Mouse (Mus musculus): ENCODE results near the gene Atp2b1. TPM values are rescaled to one million over a fixed set of nuclear protein-coding genes. Genes with fewer than 3 reads are reported as not detected.

Atp2b1 gene
- polyA plus RNA-seq (2015; fragmentation: Nextera tagmentation; extraction: Ambion mirVana): 169 and 176 TPM in 2 replicates

DNA sequence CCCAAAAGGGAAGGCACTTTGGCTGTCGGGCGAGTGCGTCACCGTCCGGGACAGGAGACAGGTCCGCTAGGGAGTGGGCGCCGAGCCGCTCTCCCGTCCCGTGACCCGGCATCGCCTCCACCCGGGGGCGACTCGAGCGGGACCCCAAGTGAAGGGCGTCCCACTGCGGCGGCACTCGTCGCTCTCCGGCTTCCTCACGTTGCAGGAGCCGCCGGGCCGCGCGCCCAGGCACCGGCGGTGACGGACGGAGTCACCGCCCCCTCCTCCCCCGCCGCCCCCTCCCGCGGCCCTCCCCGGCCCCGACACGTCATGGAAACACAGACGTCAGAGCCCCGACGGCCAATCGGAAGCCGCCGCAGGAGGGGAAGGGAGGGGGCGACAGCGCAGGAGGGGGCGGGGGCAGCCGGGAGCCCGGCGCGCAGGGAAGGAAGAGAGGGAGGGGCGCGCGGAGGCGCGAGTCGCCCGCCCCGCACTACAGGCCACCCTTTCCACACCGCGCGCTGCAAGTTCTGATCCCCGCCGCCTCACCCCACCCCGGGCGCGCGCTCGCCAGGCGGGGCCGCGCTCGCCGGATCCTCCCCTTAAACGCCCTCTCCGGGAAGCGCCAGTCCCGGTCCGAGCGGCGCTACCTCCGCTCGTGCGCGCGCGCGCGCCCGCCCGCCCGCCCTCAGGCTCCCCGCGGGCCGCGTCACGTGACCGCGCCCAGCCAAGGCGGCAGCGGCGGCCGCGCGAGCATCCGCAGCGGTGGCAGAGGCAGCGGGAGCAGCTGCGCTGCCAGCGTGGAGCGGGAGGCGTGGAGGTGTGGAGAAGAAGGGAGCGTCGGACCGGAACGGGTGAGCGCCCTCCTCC lies at the start of gene Atp2b1:
TSS of gene Atp2b1 (plus strand) at position 446 of the 849 bp plus-strand sequence.
- Histone ChIP-seq H3K4me1 (peaks cover 9% of the 10 kb centered on the region), H3K27ac (replicated peaks) (peak within 1 kb of the TSS; percentile 98), H3K9ac (replicated peaks) (peak within 1 kb of the TSS; percentile 83), H3K9me3 (no peaks in the 10 kb centered on the region), H3K27me3 (no peaks in the 10 kb centered on the region), H3K4me2 (replicated peaks) (peak within 1 kb of the TSS; percentile 86), H3K4me3 (peak within 1 kb of the TSS; percentile 89), H3K36me3 (no peaks in the 10 kb centered on the region)
- ATAC-seq (replicated peaks): peak; percentile 94
- under 1% methylated on average over 94 of the region's 120 CpGs for WGBS

DNA sequence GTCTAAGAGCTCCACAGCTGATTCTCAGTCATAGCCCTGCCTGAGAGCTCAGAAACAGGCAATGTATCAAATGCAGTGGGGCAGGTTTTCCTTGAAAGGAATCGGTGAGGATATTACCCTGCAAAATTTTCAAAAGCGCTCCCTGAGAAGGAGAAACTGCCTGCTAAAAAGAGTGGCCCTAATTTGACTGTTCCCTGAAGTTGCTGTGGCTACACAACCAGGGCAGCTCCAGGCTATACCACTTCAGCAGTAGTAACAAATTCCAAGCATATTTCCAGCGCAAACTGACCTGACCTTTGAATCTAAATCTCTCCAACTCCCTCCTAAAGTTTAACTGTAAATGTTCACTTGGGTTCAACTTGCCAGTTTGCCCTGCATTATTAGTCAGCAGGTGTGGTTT lies 49.4 kb upstream of the Atp2b1 start:
- Histone ChIP-seq H3K4me2 (replicated peaks) (no peak overlapping the region), H3K9me3 (no peaks in the 10 kb centered on the region), H3K4me1 (no peaks in the 10 kb centered on the region), H3K27me3 (no peaks in the 10 kb centered on the region), H3K9ac (replicated peaks) (no peak overlapping the region), H3K27ac (replicated peaks) (no peak overlapping the region), H3K36me3 (no peaks in the 10 kb centered on the region), H3K4me3 (no peak overlapping the region)
- ATAC-seq (replicated peaks): no peak
- 89% methylated on average over 3 of the region's 3 CpGs for WGBS

DNA sequence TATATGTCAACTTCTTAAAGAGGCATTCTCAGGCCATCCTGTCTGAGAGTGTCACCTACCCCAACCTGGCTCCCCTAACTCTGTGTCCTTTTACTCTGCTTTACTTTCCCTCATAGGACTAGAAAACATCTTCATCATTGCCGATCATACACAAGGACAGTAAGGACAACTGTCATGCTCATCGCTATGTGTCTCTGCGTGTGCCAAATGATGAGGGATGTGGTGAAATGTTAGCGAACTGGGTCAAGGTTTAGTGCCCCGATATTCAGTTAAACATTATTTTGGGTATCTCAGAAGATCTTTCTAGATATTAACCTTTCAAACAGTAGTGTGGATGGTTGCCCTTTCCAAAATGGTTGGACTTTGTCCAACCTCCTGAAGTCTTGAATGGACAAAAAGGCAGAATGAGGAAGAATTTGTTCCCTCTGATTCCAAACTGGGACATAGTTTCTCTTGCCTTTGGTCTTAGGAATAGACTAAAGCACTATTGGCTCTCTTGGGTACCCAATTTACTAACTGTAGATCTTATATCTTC lies 47.3 kb upstream of the Atp2b1 start:
- Histone ChIP-seq H3K27me3 (no peaks in the 10 kb centered on the region), H3K9me3 (no peaks in the 10 kb centered on the region), H3K4me1 (no peaks in the 10 kb centered on the region), H3K36me3 (no peaks in the 10 kb centered on the region), H3K4me3 (no peak overlapping the region), H3K4me2 (replicated peaks) (no peak overlapping the region), H3K9ac (replicated peaks) (no peak overlapping the region), H3K27ac (replicated peaks) (no peak overlapping the region)
- no peak for ATAC-seq (replicated peaks)
- WGBS: 96% methylated on average over 5 of the region's 5 CpGs

DNA sequence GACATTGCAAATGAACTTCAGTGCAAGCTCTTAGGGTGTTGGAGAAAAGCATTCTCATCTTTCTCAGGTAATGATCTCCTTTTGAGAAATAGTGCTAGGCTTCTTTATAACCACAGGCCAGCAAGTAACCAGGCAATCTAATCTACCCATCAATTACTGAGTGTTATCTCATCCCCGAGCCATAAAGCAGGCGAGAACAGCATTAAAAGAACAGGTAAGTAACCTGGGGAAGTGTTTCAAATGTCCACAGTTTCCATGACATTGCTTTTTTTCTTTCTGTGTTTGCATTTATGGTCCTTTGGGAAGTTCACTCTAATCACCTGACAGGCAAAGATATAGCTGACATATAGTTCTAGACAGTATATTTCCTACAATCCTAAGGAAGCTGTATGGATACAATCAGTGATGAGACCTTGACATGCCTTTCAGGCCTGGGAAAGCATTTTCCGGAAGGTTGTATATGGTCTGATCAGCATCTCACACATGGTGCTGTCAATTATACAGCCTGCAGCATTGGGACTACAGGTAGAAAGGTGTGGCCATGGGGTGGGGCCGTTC lies 45.8 kb upstream of the Atp2b1 start:
- H3K27ac ChIP-seq (replicated peaks): no peak overlapping the region
- no peak for ATAC-seq (replicated peaks)
- H3K9me3 ChIP-seq: no peaks in the 10 kb centered on the region
- H3K9ac ChIP-seq (replicated peaks): no peak overlapping the region
- H3K36me3 ChIP-seq: no peaks in the 10 kb centered on the region
- no peaks in the 10 kb centered on the region for H3K4me1 ChIP-seq
- H3K27me3 ChIP-seq: no peaks in the 10 kb centered on the region
- H3K4me2 ChIP-seq (replicated peaks): no peak overlapping the region
- WGBS: 90% methylated on average over 4 of the region's 4 CpGs
- H3K4me3 ChIP-seq: no peak overlapping the region

DNA sequence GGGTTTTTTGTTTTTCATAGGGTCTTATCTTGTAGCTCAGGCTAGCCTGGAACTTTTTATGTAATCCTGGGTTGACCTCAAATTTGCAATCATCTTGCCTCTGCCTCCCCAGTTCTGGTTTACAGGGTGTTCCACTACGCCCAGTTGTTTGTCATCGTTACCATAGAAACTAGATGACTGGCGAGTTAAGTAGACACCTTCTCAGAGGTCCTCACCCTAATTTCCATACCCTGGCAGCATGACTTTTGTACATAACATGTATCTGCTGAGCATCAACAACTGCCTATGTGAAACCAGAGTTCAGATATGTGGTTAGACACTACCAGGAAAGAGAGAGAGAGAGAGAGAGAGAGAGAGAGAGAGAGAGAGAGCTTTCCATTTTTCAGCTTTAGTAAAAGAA lies 36.4 kb upstream of the Atp2b1 start:
- H3K9ac ChIP-seq (replicated peaks): no peak overlapping the region
- H3K4me2 ChIP-seq (replicated peaks): no peak overlapping the region
- no peak overlapping the region for H3K27ac ChIP-seq (replicated peaks)
- no peaks in the 10 kb centered on the region for H3K4me1 ChIP-seq
- no peaks in the 10 kb centered on the region for H3K36me3 ChIP-seq
- H3K4me3 ChIP-seq: no peak overlapping the region
- H3K9me3 ChIP-seq: no peaks in the 10 kb centered on the region
- 61% methylated on average over 3 of the region's 3 CpGs for WGBS
- H3K27me3 ChIP-seq: no peaks in the 10 kb centered on the region
- no peak for ATAC-seq (replicated peaks)

DNA sequence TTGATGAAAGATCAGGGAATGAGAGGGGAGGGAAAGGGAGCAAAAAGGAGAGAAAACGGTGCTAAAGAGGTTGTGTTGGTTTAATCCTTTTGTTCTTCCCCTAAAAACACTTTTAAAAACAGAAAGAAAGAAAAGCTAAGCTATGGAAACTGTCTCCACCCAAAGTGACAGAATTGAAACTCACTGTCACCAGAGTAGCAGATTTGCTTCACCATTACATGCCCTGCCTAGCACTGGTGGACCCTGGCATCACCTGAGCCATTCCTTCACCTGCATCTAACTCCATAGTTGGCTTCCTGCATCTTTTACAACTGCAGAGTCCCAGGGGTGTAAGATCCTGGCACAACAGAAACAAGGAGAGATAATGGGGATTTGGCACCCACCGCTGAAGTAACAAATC lies 35.6 kb upstream of the Atp2b1 start:
- Histone ChIP-seq H3K36me3 (no peaks in the 10 kb centered on the region), H3K4me3 (no peak overlapping the region), H3K27ac (replicated peaks) (no peak overlapping the region), H3K9ac (replicated peaks) (no peak overlapping the region), H3K4me2 (replicated peaks) (no peak overlapping the region), H3K27me3 (no peaks in the 10 kb centered on the region), H3K4me1 (no peaks in the 10 kb centered on the region), H3K9me3 (no peaks in the 10 kb centered on the region)
- WGBS: 56% methylated on average over 2 of the region's 2 CpGs
- no peak for ATAC-seq (replicated peaks)

DNA sequence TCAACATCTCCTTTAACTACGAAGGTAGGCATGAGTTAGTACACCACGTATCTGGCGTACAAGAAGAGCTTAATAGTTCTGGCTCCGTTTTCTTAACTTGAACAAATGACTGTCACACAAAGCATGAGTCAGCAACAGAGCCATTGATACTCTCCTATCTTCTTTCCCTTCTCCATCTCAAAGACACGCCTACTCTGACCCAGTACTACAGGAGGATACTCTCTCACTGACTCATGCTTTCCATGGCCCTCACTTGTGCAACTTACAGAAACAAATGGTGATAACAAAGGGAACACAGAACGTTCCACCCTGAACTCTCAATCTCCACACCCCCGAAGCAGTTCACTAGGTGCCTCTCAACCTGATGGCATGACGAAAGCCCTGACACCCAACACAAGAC lies 34.1 kb upstream of the Atp2b1 start:
- H3K4me3 ChIP-seq: no peak overlapping the region
- H3K9ac ChIP-seq (replicated peaks): no peak overlapping the region
- H3K36me3 ChIP-seq: no peaks in the 10 kb centered on the region
- 90% methylated on average over 8 of the region's 8 CpGs for WGBS
- no peak overlapping the region for H3K27ac ChIP-seq (replicated peaks)
- ATAC-seq (replicated peaks): no peak
- no peaks in the 10 kb centered on the region for H3K27me3 ChIP-seq
- H3K4me2 ChIP-seq (replicated peaks): no peak overlapping the region
- H3K9me3 ChIP-seq: no peaks in the 10 kb centered on the region
- H3K4me1 ChIP-seq: no peaks in the 10 kb centered on the region

DNA sequence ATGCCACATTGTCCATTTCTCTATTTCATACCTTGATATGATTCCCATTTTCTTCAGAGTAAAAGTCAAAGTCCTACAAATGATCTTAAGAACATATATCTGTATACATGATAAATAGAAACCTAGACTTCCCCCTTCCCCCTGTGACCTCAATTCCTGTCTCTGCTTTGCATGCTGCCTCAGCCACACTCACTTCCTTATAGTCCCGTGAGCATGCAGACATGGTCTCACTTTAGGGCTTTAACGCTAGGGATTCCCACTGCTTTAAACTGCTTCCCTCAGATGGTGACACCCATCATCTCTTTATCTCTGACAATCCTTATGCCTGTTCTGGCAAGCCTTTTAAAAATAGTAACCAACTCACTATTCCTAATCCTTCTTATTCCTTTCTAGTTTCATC lies 33.5 kb upstream of the Atp2b1 start:
- Histone ChIP-seq H3K36me3 (no peaks in the 10 kb centered on the region), H3K27me3 (no peaks in the 10 kb centered on the region), H3K27ac (replicated peaks) (no peak overlapping the region), H3K9ac (replicated peaks) (no peak overlapping the region), H3K4me1 (no peaks in the 10 kb centered on the region), H3K4me3 (no peak overlapping the region), H3K4me2 (replicated peaks) (no peak overlapping the region), H3K9me3 (no peaks in the 10 kb centered on the region)
- ATAC-seq (replicated peaks): no peak
- 85% methylated on average over 2 of the region's 2 CpGs for WGBS

DNA sequence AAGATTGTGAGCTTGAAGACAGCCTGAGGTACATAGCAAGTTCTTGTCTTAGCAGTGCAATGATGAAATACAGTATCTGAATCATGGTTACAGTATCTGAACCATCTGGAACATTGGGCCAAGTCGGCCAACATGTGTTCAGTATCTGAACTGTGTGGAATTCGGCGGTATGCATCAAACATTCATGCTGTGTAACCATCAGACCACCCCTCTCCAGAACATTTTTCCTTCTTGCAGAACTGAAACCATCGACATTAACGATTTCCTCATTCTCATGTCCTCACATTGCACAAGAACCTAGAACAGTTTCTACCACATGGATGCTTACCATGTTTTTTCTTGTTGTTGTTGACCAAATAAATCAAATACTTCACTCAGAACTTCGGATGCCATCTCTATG lies 32.7 kb upstream of the Atp2b1 start:
- 94% methylated on average over 6 of the region's 6 CpGs for WGBS
- Histone ChIP-seq H3K36me3 (no peaks in the 10 kb centered on the region), H3K27me3 (no peaks in the 10 kb centered on the region), H3K4me1 (no peaks in the 10 kb centered on the region), H3K4me3 (no peak overlapping the region), H3K4me2 (replicated peaks) (no peak overlapping the region), H3K9ac (replicated peaks) (no peak overlapping the region), H3K9me3 (no peaks in the 10 kb centered on the region), H3K27ac (replicated peaks) (no peak overlapping the region)
- ATAC-seq (replicated peaks): no peak

DNA sequence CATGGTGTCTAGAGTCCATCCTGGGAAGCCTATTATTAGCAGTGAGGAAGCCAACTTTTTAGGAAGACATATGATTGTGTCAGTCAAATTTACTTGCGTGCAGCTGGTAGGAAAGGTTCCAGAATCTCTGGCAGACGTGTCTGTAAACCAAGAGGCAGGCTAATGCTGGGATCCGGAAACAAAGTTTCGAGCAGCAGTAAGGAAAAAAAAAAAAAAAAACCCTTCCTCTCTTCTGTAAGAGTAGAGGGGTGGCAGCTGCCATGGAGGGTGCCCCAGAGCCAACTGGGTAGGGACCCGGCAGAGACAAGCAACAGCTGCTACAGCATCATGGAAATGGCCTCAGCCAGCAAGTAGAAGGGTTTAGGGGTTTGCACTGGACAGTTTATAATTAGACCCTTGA lies 31.6 kb upstream of the Atp2b1 start:
- no peak overlapping the region for H3K4me2 ChIP-seq (replicated peaks)
- H3K27ac ChIP-seq (replicated peaks): no peak overlapping the region
- no peaks in the 10 kb centered on the region for H3K4me1 ChIP-seq
- H3K9me3 ChIP-seq: no peaks in the 10 kb centered on the region
- H3K27me3 ChIP-seq: no peaks in the 10 kb centered on the region
- H3K4me3 ChIP-seq: no peak overlapping the region
- no peak for ATAC-seq (replicated peaks)
- 80% methylated on average over 5 of the region's 5 CpGs for WGBS
- H3K9ac ChIP-seq (replicated peaks): no peak overlapping the region
- H3K36me3 ChIP-seq: no peaks in the 10 kb centered on the region

DNA sequence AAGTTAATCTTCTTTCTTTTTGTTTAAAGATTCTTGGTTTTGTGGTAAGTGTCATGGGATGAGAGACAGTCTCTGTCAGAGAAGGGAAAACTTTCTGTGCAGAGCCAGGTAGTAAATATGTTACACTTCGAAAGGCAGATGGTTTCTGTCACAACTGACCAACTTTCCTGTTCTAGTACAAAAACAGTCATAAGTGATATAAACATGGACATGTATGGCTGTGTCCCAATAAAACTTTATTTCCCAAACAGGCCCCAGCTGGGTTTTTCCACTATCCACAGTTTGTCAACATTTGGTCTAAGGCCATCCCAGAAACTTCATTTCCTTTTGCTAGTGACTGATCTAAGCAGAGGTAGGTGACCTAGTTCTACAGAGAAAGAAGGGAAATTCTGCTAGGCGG lies 29.8 kb upstream of the Atp2b1 start:
- Histone ChIP-seq H3K4me1 (no peaks in the 10 kb centered on the region), H3K9ac (replicated peaks) (no peak overlapping the region), H3K4me3 (no peak overlapping the region), H3K9me3 (no peaks in the 10 kb centered on the region), H3K27ac (replicated peaks) (no peak overlapping the region), H3K27me3 (no peaks in the 10 kb centered on the region), H3K36me3 (no peaks in the 10 kb centered on the region), H3K4me2 (replicated peaks) (no peak overlapping the region)
- ATAC-seq (replicated peaks): no peak
- WGBS: 87% methylated on average over 2 of the region's 2 CpGs

DNA sequence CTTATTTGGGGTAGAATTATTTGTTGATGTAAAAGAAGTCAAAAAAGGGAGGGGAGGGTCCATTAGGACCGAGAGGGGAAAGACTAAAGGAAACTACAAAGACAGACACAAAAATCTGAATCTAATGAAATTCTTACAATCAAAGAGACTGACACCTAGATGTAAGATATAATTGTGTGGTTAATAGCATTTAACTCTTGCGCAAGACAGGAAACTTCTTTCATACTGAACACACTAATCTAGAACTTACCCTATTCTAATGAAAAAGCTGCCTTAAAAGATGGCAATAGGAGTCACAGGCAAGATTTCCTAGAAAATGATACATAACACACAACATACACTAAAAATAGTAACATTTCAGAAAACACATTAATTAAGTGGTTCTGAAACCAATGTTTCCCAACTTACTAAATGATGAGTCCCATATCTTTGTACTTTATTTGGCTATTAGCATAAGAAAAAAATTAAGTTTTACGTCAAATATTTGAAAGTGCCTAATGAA lies 27.4 kb upstream of the Atp2b1 start:
- no peaks in the 10 kb centered on the region for H3K36me3 ChIP-seq
- H3K4me1 ChIP-seq: no peaks in the 10 kb centered on the region
- ATAC-seq (replicated peaks): no peak
- no peak overlapping the region for H3K9ac ChIP-seq (replicated peaks)
- no peak overlapping the region for H3K4me2 ChIP-seq (replicated peaks)
- no peak overlapping the region for H3K4me3 ChIP-seq
- H3K27me3 ChIP-seq: no peaks in the 10 kb centered on the region
- no peaks in the 10 kb centered on the region for H3K9me3 ChIP-seq
- H3K27ac ChIP-seq (replicated peaks): no peak overlapping the region
- WGBS: 84% methylated on average over 3 of the region's 3 CpGs
